Mouse (Mus musculus) embryonic stem cell, embryonic (primary cell): ENCODE measurements around the gene Pmepa1.

Source experiments
- CTCF ChIA-PET, 4 experiments: fragments of 300-600 bp in 2 of 4; fragments of 350-600 bp in 2 of 4; sonication (Branson Sonifier 250); formaldehyde crosslinking; loops; one replicate each; lab custom pipeline; 2022; ENCODE audit warnings: inconsistent platforms in 2 of 4; lab: Charles Lee
- POLR2A ChIA-PET, 4 experiments: fragments of 300-600 bp in 2 of 4; fragments of 350-600 bp in 2 of 4; sonication (Branson Sonifier 250); formaldehyde crosslinking; loops; one replicate each; lab custom pipeline; 2022; ENCODE audit warnings: antibody characterized with exemption in 4 of 4, inconsistent platforms in 1 of 4; lab: Charles Lee

Pmepa1 gene

DNA sequence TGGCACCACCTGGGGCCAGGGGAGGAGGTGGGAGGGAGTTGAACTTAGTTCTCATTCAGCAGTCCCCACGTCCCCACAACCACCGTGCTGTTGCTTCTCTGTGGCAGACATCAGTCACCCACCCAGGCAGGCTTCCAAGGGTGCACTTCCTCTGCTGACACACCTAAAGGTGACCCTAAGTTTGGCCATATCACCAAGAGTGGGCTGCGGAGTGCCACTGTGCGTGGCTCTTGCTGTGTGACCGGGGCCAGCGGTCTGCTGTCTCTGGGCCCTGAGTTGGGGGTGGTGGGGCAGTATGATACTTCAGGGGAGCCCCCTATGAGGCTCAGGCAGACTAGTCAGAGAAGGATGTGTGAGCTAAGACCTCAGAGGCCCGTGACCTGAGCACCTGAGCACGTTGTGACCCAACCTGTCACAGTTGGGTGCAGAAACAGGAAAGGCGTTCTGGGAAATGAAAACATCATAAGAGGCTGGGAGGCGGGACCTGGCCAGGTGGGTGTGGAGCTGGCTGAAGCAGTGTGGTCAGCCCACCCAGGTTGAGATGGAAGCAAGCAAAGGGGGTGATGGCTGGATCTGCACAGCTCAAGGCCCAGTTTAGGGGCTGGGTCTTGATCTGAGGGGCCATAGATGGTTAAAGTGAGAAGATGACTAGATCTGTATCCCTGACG lies 95.5 kb downstream of the Pmepa1 start:
- ChIA-PET CTCF (interaction anchor here (0.6 to 7.9 kb wide), 5 partner anchors 21 to 808 kb away, joined by 3 to 87 read pairs (median 3); no protein-coding TSS in a partner anchor), POLR2A (interaction anchor here in 1 of 4 experiments (0.6 kb wide), 1 partner anchor 219 kb away, joined by 3 read pairs; no protein-coding TSS in a partner anchor)

DNA sequence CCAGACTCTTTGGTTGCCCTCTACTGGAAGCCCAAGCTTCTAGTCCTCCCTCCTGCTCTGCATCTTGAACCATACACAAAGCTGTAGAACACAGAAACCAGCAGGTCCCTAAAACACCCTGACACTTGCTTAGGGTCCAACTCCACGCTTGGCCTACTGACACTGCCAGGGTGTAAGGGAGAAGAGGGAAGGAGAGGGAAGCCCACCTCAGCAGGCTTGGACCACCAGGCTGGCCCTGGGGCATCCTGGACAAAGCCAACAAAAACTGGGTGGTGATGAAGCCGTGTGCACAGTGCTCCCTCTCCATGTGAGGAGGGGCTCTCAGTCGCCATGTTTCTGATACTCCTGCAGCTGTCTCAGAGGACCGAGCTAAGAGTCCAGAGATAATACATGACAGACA lies 96.3 kb downstream of the Pmepa1 start:
- ChIA-PET CTCF (interaction anchor here in 3 of 4 experiments (0.7 to 7.9 kb wide), 5 partner anchors 10 to 200 kb away, joined by 3 to 87 read pairs (median 4); no protein-coding TSS in a partner anchor), POLR2A (no interaction called here)

DNA sequence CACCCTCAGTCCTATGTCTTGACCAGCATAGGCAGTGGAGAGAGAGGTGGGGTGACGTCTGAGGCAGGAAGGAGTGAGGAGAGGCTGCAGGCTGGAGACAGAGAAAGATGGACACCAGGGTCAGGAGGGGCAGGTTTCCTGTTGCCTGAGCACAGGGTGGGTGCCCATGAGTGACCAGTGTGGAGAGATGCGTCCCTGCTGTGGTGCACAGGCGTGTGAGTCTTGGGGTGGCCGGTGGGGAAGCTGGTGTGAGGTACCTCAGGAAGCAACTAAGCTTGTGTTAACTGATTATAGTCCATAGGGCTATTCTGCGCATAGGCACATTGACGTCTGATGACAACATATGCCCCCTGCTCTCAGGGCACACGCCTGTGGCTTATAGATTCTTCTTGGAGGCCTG lies 97.3 kb downstream of the Pmepa1 start:
- CTCF ChIA-PET = interaction anchor here in 2 of 4 experiments (0.5 to 5.3 kb wide), 3 partner anchors 71 to 1105 kb away, joined by 3 to 33 read pairs (median 4); partner anchors contain the start of gene Gnas (in 1 of the 2)

DNA sequence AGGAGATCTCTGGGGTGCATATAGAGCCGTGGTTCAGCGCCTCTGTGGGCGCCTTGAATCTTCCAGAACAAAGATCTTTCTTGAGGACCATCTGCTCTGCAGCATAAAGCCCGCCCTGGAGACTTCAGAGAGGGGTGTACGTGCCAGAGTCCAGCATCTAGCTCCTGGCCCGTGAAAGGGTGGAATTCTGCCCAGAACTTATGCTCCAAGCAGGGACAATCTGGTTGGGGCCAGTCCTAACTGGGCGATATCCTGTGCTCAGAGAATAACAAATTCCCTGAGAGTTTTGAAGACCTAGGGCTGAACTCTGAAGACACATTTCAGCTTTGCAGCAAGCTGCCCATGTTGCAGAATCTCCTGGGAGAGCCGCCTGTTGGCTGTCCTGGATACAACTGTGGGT lies 98.4 kb downstream of the Pmepa1 start:
- POLR2A ChIA-PET = no interaction called here
- CTCF ChIA-PET = interaction anchor here in 3 of 4 experiments (0.5 to 5.3 kb wide), 6 partner anchors 19 to 384 kb away, joined by 3 to 33 read pairs (median 4); partner anchors contain the start of gene Zbp1 (in 1 of the 3)

More for the DNA sequence above, 97.3 kb downstream of the Pmepa1 start:
- POLR2A ChIA-PET = no interaction called here

DNA sequence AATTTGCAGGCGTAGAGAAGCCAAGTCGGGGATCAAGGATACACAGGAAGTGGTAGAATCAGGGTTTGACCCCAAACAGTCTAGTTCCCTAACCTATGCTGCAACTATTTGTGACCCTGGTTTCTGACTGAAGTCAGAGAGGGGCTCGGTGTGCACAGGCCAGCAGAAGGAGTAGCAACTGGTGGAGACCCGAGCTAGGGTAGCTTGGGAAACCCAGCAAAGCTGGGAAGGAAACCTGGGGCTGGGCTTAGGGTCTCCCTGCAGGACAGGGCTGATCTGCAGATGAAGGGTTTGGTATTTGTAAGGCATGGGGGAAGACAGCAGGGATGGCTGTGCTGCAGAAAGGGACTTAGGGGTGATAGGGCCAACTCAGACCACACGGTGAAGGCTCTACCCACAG lies 98.9 kb downstream of the Pmepa1 start:
- CTCF ChIA-PET = interaction anchor here in 3 of 4 experiments (0.5 to 1.7 kb wide), 4 partner anchors 18 to 385 kb away, joined by 3 to 7 read pairs (median 4); partner anchors contain the start of gene Zbp1 (in 1 of the 3)
- POLR2A ChIA-PET = no interaction called here

DNA sequence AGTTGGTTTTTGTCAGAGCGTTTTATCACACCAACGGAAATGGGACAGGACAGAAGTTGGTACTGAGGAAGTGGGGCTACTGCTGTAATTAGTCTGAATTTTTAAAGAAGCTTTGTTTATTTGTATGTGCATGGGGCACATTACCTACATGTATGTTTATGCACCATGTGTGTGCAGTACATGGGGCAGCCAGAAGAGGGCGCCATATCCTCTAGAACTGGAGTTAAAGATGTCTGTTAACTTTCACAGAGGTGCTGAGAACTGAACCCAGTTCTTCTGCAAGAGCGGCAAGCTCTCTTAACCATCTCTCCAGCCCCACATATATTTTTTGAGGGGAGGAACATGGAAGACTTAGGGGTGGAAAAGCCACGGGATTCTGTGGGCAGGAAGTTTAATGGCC lies 100.6 kb downstream of the Pmepa1 start:
- ChIA-PET CTCF (interaction anchor here in 3 of 4 experiments (0.5 to 3.6 kb wide), 12 partner anchors 10 to 246 kb away, joined by 3 to 19 read pairs (median 3); partner anchors contain the start of gene Zbp1 (in 1 of the 3)), POLR2A (interaction anchor here in 2 of 4 experiments (0.7 to 1.5 kb wide), 3 partner anchors 13 to 91 kb away, joined by 3 to 4 read pairs (median 4); no protein-coding TSS in a partner anchor)

DNA sequence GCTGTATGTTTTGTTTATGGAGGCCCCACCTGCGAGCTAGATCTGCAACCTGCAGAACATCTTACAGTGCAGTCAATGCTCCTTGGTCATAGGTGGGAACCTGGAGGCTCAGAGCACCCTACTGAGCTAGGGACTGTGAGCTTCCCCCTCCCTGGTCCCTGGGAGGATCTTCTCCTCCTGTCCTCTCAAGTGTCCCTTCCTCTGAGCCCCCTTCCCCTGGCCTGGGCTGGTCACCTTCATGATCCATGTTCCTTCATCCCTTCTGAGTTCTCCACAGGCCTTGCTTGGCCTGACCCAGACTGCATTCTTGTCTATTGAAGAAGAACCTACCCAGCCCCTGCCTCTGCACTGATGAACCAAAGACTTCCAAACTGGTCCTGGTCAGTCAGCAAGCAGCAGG lies 101.8 kb downstream of the Pmepa1 start:
- POLR2A ChIA-PET = interaction anchor here in 2 of 4 experiments (0.5 to 1.5 kb wide), 2 partner anchors 14 to 132 kb away, joined by 3 to 4 read pairs; no protein-coding TSS in a partner anchor
- CTCF ChIA-PET = interaction anchor here in 2 of 4 experiments (0.9 to 3.6 kb wide), 9 partner anchors 10 to 371 kb away, joined by 3 to 19 read pairs (median 3); no protein-coding TSS in a partner anchor
